Mouse (Mus musculus) layer of hippocampus, postnatal 25 days (tissue): ENCODE results near the gene Exph5. TPM values are rescaled to one million over a fixed set of nuclear protein-coding genes. Genes with fewer than 3 reads are reported as not detected.

Experiments used
- DNase-seq, 2 experiments: peaks; one replicate each; pipeline ENCODE4 v3.0.0; 2022; ENCODE audit warnings: mixed read lengths in 2 of 2, low spot score in 1 of 2; ENCODE audit errors: extremely low spot score in 1 of 2
- total RNA-seq, 2 experiments: library from RNA; stranded (reverse); gene quantifications; 2 replicates each; pipeline ENCODE4 v1.2.3; 2021

Gene Exph5
- total RNA-seq: 1 to 10 TPM; 3.3 to 3.8 TPM

- no peak for DNase-seq
Observed at GRCm38 (mm10) chr9:53301269-53301720, at the start of gene Exph5. Exph5 (plus strand) TSS chr9:53301670.

GRCm38 (mm10) chr9:53254368-53254767 lies 47.1 kb upstream of the Exph5 start:
- DNase-seq: peak; percentile 48 to 91

- no peak for DNase-seq
Observed at GRCm38 (mm10) chr9:53256690-53257305, 44.7 kb upstream of the Exph5 start.

GRCm38 (mm10) chr9:53257772-53258171 lies 43.7 kb upstream of the Exph5 start:
- DNase-seq: no peak

GRCm38 (mm10) chr9:53258199-53258598 lies 43.3 kb upstream of the Exph5 start:
- no peak for DNase-seq

- no peak for DNase-seq
Observed at GRCm38 (mm10) chr9:53264387-53264786, 37.1 kb upstream of the Exph5 start.

- no peak for DNase-seq
Observed at GRCm38 (mm10) chr9:53265589-53265988, 35.9 kb upstream of the Exph5 start.

- no peak for DNase-seq
Observed at GRCm38 (mm10) chr9:53268036-53268435, 33.4 kb upstream of the Exph5 start.

GRCm38 (mm10) chr9:53268731-53269465 lies 32.6 kb upstream of the Exph5 start:
- DNase-seq: peak in 1 of 2 experiments; percentile 13

- no peak for DNase-seq
Observed at GRCm38 (mm10) chr9:53269466-53269755, 32.1 kb upstream of the Exph5 start.

- no peak for DNase-seq
Observed at GRCm38 (mm10) chr9:53271281-53272022, 30.0 kb upstream of the Exph5 start.

GRCm38 (mm10) chr9:53272207-53272606 lies 29.3 kb upstream of the Exph5 start:
- DNase-seq: no peak

- no peak for DNase-seq
Observed at GRCm38 (mm10) chr9:53272714-53273113, 28.8 kb upstream of the Exph5 start.

GRCm38 (mm10) chr9:53276381-53276780 lies 25.1 kb upstream of the Exph5 start:
- DNase-seq: no peak

GRCm38 (mm10) chr9:53278997-53279396 lies 22.5 kb upstream of the Exph5 start:
- DNase-seq: no peak

- DNase-seq: no peak
Observed at GRCm38 (mm10) chr9:53286793-53287192, 14.7 kb upstream of the Exph5 start.

- no peak for DNase-seq
Observed at GRCm38 (mm10) chr9:53290006-53290405, 11.5 kb upstream of the Exph5 start.

GRCm38 (mm10) chr9:53292833-53293232 lies 8.6 kb upstream of the Exph5 start:
- no peak for DNase-seq

- DNase-seq: no peak
Observed at GRCm38 (mm10) chr9:53301801-53302311, 386 bp downstream of the Exph5 start.

GRCm38 (mm10) chr9:53302415-53302814 lies 945 bp downstream of the Exph5 start:
- no peak for DNase-seq

GRCm38 (mm10) chr9:53307904-53308303 lies 6.4 kb downstream of the Exph5 start:
- DNase-seq: no peak
